Mouse (Mus musculus) ovary, adult 18-20 months (tissue): ENCODE measurements at regions not wholly inside any gene's neighbourhood (a gene's known extent, or its start where the extent isn't known, plus 50 kb on each side); places are given as distances from the start of the nearest gene placed in this dataset.

Experiments used
- DNase-seq: peaks from one replicate; pipeline ENCODE4 v3.0.0; 2022; ENCODE audit warnings: low spot score, mixed read lengths

GRCm38 (mm10) chr15:7691251-7691650, 119.4 kb upstream of the Gdnf start:
- no peak for DNase-seq

GRCm38 (mm10) chr15:7692096-7692495, 118.5 kb upstream of the Gdnf start:
- DNase-seq, result no peak

- DNase-seq, result no peak
Measured at GRCm38 (mm10) chr15:7694037-7694436, 116.6 kb upstream of the Gdnf start.

GRCm38 (mm10) chr15:7697724-7698123, 112.9 kb upstream of the Gdnf start:
- DNase-seq, result no peak

GRCm38 (mm10) chr15:7708836-7709235, 101.8 kb upstream of the Gdnf start:
- DNase-seq, result no peak

GRCm38 (mm10) chr15:7714641-7715040, 96.0 kb upstream of the Gdnf start:
- DNase-seq, result no peak

GRCm38 (mm10) chr15:7716188-7716587, 94.5 kb upstream of the Gdnf start:
- no peak for DNase-seq

- DNase-seq, result no peak
Measured at GRCm38 (mm10) chr15:7723202-7723721, 87.4 kb upstream of the Gdnf start.

- DNase-seq, result no peak
Measured at GRCm38 (mm10) chr15:7723770-7724169, 86.9 kb upstream of the Gdnf start.

- DNase-seq, result no peak
Measured at GRCm38 (mm10) chr15:7725505-7725904, 85.1 kb upstream of the Gdnf start.

- DNase-seq, result no peak
Measured at GRCm38 (mm10) chr15:7747586-7747985, 63.1 kb upstream of the Gdnf start.

- no peak for DNase-seq
Measured at GRCm38 (mm10) chr15:7750441-7750840, 60.2 kb upstream of the Gdnf start.
